Mouse (Mus musculus) liver, embryonic 14.5 days (tissue): ENCODE measurements around the gene CN725425. TPM values are rescaled to one million over a fixed set of nuclear protein-coding genes. Genes with fewer than 3 reads are reported as not detected.

ENCODE experiments used
- ATAC-seq: fragments of 200-750 bp; cut with Nextera tagmentation; 2 replicates; pipeline ENCODE4 v1.8.0; 2017; ENCODE audit warnings: moderate number of reproducible peaks, mild to moderate bottlenecking, moderate library complexity; ENCODE audit not compliant: insufficient read depth
- DNase-seq, 3 experiments: peaks; one replicate each; pipeline ENCODE4 v3.0.0-alpha.2; 2012 to 2013; ENCODE audit warnings: low read depth in 3 of 3, low spot score in 3 of 3
- H3K27ac ChIP-seq: fragments of 300-500 bp; sonication (generic); 2 replicates; pipeline ENCODE4 v1.5.1; 2014; ENCODE audit warnings: moderate library complexity, mild to moderate bottlenecking, control low read depth, inconsistent platforms
- H3K27me3 ChIP-seq: fragments of 300-500 bp; sonication (generic); 2 replicates; pipeline ENCODE4 v1.6.1; 2014; ENCODE audit warnings: mild to moderate bottlenecking, low read length, moderate library complexity; ENCODE audit not compliant: control insufficient read depth, insufficient read depth
- H3K36me3 ChIP-seq: fragments of 300-500 bp; sonication (generic); replicated peaks from 2 replicates; pipeline ENCODE4 v1.6.1; 2014; ENCODE audit warnings: low read depth; ENCODE audit not compliant: control insufficient read depth, insufficient read depth
- H3K4me1 ChIP-seq, 2 experiments: fragments of 200-500 bp in 1 of 2; fragments of 300-500 bp in 1 of 2; sonication (generic) in 1 of 2; replicated peaks; 2 replicates each; pipeline ENCODE4 v1.6.1; 2012 to 2014; ENCODE audit warnings: antibody characterized with exemption in 1 of 2, inconsistent platforms in 1 of 2, low read length in 1 of 2; ENCODE audit not compliant: control insufficient read depth in 2 of 2, insufficient read depth in 2 of 2
- H3K4me2 ChIP-seq: fragments of 300-500 bp; sonication (generic); 2 replicates; pipeline ENCODE4 v1.6.1; 2014; ENCODE audit warnings: low read depth, mild to moderate bottlenecking, control low read depth, moderate library complexity
- H3K4me3 ChIP-seq, 2 experiments: fragments of 200-500 bp in 1 of 2; fragments of 300-500 bp in 1 of 2; sonication (generic) in 1 of 2; 2 replicates each; pipeline ENCODE4 v1.5.1; 2012 to 2014; ENCODE audit warnings: low read depth in 2 of 2, low read length in 2 of 2, mild to moderate bottlenecking in 2 of 2, control low read depth in 1 of 2, inconsistent platforms in 1 of 2, moderate library complexity in 1 of 2; ENCODE audit not compliant: insufficient read depth in 1 of 2
- H3K9ac ChIP-seq: fragments of 300-500 bp; sonication (generic); replicated peaks from 2 replicates; pipeline ENCODE4 v1.6.1; 2014; ENCODE audit warnings: mild to moderate bottlenecking, control low read depth, moderate library complexity
- H3K9me3 ChIP-seq: fragments of 300-500 bp; sonication (generic); 2 replicates; pipeline ENCODE4 v1.6.1; 2016; ENCODE audit warnings: low read length, mixed read lengths; ENCODE audit not compliant: control insufficient read depth
- CTCF ChIP-seq: IDR thresholded peaks from 2 replicates; pipeline ENCODE4 v1.5.1; 2016; ENCODE audit warnings: antibody characterized with exemption, low read depth, control low read depth
- EP300 ChIP-seq: IDR thresholded peaks from 2 replicates; pipeline ENCODE4 v1.6.1; 2016; ENCODE audit warnings: antibody characterized with exemption, low read depth
- WGBS: fragments of 180-500 bp; shearing (Covaris S2); extraction: QIAGEN DNeasy Blood & Tissue Kit; methylation state at CpG from one replicate; pipeline ENCODE4 v1.1.7; 2014; ENCODE audit not compliant: insufficient replicate concordance; 5-methylcytosine and 5-hydroxymethylcytosine counted together
- polyA plus RNA-seq, 2 experiments: library from polyadenylated mRNA; depleted of rRNA in 1 of 2; stranded (reverse) in 1 of 2; unstranded in 1 of 2; fragments of >200 nt; fragmentation: Nextera tagmentation in 1 of 2; extraction: Ambion mirVana in 1 of 2; gene quantifications; 2 replicates each; pipeline versions ENCODE4 v1.2.1 to v1.2.3; 2012 to 2014

The CN725425 gene
- polyA plus RNA-seq, 2 experiments: 0.02 to 0.05 TPM

- Histone ChIP-seq H3K9me3 (no peaks in the 10 kb centered on the region), H3K36me3 (no peaks in the 10 kb centered on the region), H3K27ac (no peak overlapping the region), H3K9ac (no peak overlapping the region), H3K27me3 (no peaks in the 10 kb centered on the region), H3K4me3 (no peak overlapping the region), H3K4me1 (no peaks in the 10 kb centered on the region), H3K4me2 (no peak overlapping the region)
- 61% methylated on average over 5 of the region's 5 CpGs for WGBS
- TF ChIP-seq EP300: no peak
- no peak for TF ChIP-seq CTCF
- DNase-seq (no peak), ATAC-seq (no peak)
Measured at GRCm38 (mm10) chr15:91206518-91206917, 7.2 kb downstream of the CN725425 start.

GRCm38 (mm10) chr15:91237294-91237693 lies 38.0 kb downstream of the CN725425 start:
- Histone ChIP-seq H3K9me3 (no peaks in the 10 kb centered on the region), H3K4me2 (no peak overlapping the region), H3K27me3 (no peaks in the 10 kb centered on the region), H3K4me1 (no peaks in the 10 kb centered on the region), H3K9ac (no peak overlapping the region), H3K4me3 (no peak overlapping the region), H3K36me3 (no peaks in the 10 kb centered on the region), H3K27ac (no peak overlapping the region)
- TF ChIP-seq CTCF (no peak), EP300 (no peak)
- no peak for ATAC-seq
- WGBS: 44% methylated on average over 5 of the region's 5 CpGs
- DNase-seq: no peak

- WGBS: 78% methylated on average over 3 of the region's 3 CpGs
- ATAC-seq: peak; percentile 70; the same call in 1 of the 2 replicates
Measured at GRCm38 (mm10) chr15:91240683-91241335, 41.5 kb downstream of the CN725425 start.

GRCm38 (mm10) chr15:91250815-91251214 lies 51.5 kb downstream of the CN725425 start:
- DNase-seq (no peak), ATAC-seq (no peak)
- no peak for TF ChIP-seq EP300
- no peak for TF ChIP-seq CTCF
- no peaks in the 10 kb centered on the region for H3K27me3 ChIP-seq
- 60% methylated on average over 6 of the region's 6 CpGs for WGBS
- H3K4me3 ChIP-seq: no peak overlapping the region
- H3K36me3 ChIP-seq: no peaks in the 10 kb centered on the region
- H3K27ac ChIP-seq: no peak overlapping the region
- no peaks in the 10 kb centered on the region for H3K9me3 ChIP-seq
- H3K9ac ChIP-seq: no peak overlapping the region
- no peak overlapping the region for H3K4me2 ChIP-seq
- peaks cover 21 to 30% of the 10 kb centered on the region in 2 experiments for H3K4me1 ChIP-seq

More at GRCm38 (mm10) chr15:91240683-91241335, 41.5 kb downstream of the CN725425 start:
- Histone ChIP-seq H3K4me3 (no peak overlapping the region), H3K27ac (no peak overlapping the region), H3K36me3 (no peaks in the 10 kb centered on the region), H3K9ac (no peak overlapping the region), H3K9me3 (no peaks in the 10 kb centered on the region), H3K4me2 (no peak overlapping the region), H3K27me3 (no peaks in the 10 kb centered on the region), H3K4me1 (no peaks in the 10 kb centered on the region)
- no peak for DNase-seq
- TF ChIP-seq CTCF (no peak), EP300 (no peak)

- peak overlapping the region; percentile 65 for H3K4me2 ChIP-seq
- H3K4me3 ChIP-seq: no peak overlapping the region
- TF ChIP-seq EP300: peak; percentile 79
- no peak for TF ChIP-seq CTCF
- no peaks in the 10 kb centered on the region for H3K27me3 ChIP-seq
- WGBS: 30% methylated on average over 9 of the region's 9 CpGs
- H3K27ac ChIP-seq: peak overlapping the region; percentile 87
- DNase-seq (peak; percentile 56 to 69 (median 66)), ATAC-seq (peak; percentile 94)
- no peaks in the 10 kb centered on the region for H3K36me3 ChIP-seq
- no peaks in the 10 kb centered on the region for H3K9me3 ChIP-seq
- H3K4me1 ChIP-seq: peaks cover 21 to 30% of the 10 kb centered on the region in 2 experiments
- peak overlapping the region; percentile 70 for H3K9ac ChIP-seq
Measured at GRCm38 (mm10) chr15:91251544-91252408, 52.5 kb downstream of the CN725425 start.
